Mouse (Mus musculus) kidney, postnatal 14 days (tissue): Measurements from ENCODE around the gene Gsg1l.
A peak's percentile ranks its signal among the peaks of the same experiment; 100 is the strongest.

ENCODE experiments used
- DNase-seq: peaks from one replicate; pipeline ENCODE4 v3.0.0; 2022; ENCODE audit warnings: mixed read lengths

Gene Gsg1l

DNA sequence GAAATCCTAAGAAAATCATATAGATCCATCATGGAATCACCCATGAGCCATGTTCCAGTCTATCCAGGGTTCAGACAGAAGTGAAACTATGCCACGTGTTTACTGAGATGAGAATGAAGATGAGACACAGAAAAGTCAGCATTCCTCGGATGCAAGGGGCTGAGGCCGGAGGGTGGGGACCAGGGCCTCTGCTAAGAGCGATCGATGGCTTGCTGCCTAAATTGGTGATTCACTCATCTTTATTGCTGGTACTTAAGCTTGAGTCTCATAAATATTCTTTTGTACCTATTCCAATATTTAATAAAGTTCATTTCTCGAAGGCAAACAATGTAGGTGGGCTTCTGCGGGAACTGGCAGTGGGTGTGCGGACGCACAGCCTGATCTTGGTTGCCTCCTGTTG, 105.5 kb downstream of the Gsg1l start:
- DNase-seq, result no peak

DNA sequence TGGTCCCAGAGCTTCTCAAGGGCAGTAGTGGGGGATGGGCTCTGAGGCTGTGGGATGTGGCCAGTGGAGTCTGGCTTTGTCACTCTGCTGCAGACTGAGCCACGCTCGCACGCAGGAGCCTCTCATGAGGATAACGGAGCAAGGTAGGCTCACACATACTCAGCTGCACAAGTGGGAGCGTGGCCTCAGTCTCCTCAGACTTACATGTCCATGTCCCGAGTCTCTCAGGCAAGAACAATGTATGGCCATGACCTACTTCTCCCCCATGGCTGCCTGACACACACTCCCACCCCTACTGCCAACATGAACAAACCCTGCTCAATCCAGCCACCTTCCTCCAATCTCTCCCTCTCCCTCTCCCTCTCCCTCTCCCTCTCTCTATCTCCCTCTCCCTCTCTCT, 106.8 kb downstream of the Gsg1l start:
- DNase-seq, result no peak

DNA sequence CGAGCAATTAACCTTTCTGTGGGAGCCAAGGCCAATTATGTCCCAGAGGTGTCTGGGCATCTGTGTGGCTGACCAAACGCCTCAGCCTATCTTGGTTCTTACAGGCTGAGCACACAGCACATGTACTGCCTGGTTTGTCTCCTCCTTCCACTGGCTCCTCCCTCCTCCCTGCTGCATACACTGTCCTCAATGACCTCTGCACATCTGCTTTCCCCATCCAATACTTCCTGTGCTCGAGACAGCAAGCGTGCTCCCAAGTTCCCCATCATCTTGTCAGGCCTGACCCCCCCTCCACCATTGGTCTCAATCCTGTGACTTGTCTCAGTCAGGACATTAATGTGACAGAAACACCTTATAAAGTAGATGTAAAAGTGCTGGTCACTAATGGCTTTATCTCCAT, 108.3 kb downstream of the Gsg1l start:
- no peak for DNase-seq

DNA sequence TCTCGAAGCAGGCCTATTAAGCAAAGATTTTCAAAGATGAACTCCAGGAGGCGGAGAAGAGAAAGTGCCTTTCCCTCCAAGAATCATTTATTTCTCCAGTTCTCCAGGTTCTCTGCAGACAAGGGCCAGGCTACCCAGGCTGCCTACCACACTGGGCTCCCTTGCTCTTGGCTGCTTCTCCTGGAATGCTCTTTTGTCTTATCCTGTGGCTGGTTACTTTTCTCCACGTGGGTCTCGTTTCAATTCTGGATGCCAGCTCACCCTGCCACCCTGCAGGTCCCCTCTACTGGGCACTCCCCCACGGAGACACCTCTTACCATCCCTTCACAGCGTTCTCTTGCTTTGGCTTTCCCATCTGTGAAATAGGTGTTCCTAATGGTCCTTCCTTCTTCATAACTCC, 109.4 kb downstream of the Gsg1l start:
- no peak for DNase-seq

DNA sequence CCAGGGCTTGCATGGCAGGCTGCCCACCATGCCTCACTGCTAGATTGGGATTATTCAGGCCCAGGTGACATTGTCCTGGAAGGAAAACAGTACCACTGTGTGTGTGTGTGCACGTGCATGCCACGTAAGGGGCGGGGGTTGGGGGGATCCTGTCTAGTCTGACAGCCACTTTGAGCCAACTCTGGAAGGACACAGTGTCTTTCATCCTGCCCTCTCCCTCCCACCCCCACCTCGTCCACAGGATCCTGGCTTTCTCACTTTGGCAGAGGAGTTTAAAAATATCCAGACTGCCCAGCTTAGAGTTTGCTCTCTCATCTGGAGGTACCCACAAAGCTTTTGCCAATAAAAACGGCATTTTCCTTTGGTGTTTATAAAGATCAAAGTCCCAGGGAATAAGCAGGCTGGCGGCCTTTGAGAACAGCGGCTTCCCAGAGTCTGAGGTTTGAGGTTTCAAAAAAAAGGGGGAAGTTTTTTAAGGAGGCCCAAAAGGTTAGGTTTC, 110.0 kb downstream of the Gsg1l start:
- DNase-seq, result no peak

DNA sequence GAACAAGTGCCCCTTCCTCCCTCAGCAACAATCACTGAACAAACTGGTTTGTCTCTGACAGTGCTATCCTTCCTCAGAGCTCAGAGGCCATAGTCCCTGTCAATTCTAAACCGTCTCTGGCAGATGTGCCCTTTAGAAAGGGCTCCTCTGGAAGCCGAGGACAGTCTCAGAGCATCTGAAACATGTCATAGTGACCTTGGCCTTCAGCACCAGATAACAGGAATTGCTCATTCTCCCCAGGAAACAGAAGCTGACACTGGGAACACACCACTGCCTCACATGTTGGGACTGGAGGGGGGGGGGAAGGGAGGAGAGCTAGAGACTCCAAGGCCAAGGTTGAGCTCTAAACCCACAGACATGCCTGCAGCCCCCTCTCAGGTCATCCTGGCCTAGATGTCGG, 113.1 kb downstream of the Gsg1l start:
- no peak for DNase-seq

DNA sequence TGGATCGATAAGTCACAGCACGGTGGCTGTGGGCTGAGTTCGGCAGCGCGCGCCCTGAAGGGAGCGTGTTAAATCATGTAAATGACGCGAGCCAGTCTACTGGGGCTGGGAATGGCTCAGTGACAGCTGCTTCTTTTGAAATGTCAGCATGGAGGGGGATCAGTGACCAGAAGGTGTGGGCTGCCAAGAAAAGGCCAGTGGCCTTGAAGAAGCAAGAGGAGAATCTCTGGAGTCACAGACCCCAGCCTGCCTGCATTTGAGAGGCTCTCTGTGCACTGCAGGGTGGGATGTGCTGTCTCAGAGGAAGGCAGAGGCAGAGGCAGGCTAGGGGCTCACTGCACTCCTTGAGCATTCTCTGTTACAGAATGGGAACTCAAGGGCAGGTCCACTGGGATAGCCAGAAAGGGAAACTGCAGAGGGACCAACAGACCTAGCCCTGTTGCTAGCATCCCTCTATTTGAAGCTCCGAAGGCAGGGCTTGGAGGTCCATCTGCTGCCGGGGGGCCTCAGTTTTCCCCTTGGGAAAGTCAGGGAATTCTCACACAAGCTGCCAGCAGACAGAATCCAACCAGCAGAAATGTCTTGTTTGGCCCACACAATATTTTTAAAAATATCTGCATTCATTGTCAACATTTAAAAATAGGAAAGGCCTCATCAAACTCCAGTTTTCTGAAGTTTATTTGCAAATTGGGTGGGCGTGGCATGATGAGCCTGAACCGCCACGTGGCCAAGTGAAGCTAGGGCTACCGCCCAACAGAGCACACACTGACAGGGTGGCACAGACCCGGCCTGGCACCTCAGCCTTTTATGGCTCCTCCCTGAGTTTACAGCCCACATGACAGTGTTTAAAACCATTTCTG, 115.6 kb downstream of the Gsg1l start:
- peak; percentile 23 for DNase-seq

DNA sequence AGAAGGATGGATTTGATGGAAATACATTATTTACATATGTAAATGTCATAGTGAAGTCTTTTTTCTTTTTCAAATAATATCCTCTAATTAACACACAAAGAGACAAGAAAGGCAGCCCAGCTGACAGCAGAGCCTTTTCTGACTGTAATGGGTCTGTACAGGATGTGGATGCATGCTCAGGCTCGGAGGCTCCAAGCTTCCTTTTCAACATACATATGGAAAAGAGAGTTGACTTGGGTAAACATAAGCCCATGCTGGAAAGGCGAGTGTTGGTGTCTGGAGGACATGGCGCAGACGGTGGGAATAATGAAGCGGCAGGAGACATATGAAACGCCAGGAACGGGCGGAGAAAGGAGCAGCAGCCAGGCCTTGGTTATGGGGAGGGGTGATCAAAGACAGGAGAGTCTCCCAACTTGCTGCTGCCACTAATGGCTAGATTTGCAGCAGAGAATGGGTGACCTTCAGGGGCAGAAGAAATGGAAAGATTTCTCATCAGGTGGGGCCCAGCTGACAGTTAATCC, 118.1 kb downstream of the Gsg1l start:
- DNase-seq, result no peak

DNA sequence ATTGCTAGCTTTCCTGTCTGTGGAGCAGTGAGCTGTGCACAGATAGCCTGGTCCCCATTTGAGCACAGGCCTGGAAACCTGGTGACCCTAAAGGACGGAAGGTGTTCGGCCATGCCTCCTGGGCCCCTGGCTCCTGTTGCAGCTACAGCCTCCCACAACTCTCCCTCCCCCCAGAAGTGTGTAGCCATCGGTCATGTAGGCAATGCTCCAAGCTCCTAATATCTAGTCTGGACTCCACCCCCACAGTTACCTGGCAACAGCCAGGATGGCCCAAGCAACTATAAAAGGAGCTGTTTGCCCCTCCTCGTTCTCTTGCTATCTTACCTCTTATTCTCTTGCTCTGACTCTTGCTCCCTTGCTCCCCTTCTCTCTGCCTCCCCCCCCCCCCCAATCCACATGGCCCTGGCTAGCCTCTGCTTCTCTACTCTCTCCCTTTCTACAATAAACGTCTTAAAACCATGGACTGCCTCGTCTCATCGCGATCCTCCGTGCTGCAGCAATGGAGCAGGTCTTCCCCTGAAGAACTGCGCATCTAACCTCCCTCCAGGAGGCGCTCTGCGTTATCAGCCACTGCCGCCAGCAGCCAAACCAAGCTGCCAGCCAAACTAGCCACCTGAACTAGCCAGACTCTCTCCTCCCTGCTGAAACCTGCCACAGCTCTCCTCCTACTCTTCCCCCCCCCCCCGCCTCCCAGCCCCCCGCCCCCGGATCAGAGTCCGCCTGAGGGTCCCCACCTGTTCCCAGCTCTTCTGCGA, 122.7 kb downstream of the Gsg1l start:
- DNase-seq, result no peak

DNA sequence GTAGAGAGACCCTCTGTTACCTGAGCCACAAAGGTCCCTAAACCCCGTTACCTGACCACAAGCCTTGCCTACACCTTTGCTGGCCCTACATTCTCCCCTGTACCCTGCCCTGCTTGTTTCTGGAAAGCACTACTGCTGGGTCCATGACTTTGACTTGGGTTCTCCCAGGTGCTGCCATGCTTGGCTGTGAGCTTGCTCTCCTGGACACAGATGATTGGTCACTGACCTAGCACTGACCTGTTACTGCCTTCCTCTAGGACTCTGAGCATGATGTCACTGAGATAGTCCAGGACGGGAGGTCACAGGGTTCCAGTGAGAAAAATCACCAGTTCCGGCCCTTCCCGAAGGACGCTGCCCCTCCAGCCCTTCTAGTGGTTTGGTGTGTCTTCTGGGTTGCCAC, 123.4 kb downstream of the Gsg1l start:
- peak; percentile 15 for DNase-seq

DNA sequence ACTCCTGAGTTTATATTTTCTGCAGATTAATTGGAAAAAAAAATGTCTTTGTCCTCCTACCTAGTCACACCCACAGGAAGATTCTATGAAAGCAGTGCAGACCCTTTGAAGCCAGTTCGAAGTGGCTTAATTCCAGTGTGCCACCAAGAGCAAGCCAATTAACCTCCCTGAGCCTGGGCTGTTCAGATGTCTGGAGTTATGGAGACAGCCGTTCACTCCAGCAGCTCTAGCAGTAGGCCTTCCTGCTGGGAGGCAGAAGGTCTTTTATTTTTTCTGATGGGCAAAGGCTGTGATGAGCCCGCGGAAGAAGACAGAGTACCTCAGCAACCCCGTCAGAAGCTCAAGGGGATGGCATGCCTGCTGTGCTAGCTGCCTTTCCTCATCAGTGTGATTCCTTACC, 127.2 kb downstream of the Gsg1l start:
- DNase-seq, result no peak

DNA sequence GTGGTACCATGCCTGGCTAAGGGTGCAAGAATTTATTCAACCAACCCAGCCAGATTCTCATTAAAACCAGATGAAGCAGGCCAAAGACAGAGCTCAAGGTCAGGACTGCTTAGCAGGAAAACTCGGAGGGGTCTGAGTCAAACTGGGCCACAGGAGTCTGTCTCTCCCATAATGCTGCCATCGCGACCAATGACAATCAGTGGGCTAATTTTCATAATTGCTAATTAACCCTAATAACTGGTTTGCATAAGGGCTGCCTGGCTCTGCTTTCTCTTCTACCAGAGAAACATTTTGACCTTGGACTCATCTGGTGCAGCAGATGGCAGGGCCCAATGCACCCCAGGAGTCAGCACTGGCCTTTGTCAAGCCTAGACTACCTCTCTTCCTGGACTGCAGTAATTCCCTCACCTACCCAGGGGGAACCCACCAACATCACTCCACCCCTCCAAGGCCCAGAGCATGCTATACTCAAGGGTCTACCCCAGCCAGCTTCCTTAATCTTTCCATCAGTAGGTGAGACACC, 127.8 kb downstream of the Gsg1l start:
- DNase-seq, result no peak

DNA sequence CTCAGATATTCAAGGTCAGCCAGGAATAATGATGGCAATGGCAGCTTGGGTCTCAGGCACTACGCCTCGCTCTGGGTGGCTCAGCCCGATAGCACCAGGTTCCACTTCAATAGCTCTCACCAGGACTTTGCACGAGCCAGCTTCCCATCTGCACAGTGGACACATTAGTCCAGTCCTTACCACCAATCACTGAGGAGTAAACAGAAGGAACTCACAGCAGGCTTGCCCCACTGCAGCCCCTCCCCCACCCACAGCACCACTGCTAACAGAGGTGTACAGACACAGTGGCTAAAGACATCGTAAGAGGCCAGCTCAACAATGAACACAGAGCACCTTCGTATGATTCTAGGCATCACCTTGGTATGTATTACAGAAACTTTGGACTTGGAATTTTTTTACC, 128.4 kb downstream of the Gsg1l start:
- DNase-seq, result no peak

DNA sequence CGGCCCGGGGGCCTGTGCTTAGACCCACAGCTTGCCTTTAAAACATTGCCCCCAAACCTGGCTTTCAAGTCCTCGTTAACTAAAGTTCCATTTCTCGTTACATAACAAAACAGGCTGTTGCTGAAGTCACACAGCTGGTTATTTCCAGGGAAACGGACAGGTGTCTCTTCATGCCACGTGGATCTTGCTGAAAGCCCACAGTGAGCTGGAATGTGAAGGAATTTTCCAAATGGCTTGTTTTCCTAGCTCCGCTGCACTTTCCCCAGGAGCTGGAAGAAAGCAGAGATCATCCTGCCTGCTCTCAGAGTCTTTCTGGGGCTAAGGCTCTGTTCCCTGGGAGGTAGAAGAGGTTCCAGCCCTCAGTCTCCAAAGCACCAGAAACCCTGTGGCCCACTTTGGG, 130.3 kb downstream of the Gsg1l start:
- DNase-seq, result peak; percentile 16

DNA sequence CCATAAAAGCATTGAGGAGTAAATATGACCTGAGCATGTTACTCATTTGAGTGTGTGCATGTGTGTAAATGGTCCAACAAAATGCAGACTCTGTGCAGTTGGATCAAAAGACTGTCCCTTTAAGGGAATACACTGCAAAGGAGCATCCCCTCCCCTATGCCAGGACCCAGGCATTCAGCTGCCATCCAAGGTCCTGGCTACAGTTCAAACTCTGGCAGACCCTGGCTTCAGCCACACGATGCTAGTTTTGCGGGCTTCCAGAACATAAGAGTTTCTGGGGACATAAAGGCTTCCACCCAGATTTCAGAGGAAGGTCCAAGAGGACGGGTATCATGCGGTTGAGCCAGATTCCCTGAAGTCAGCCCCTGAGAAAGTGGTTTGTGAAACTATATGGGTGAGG, 133.2 kb downstream of the Gsg1l start:
- no peak for DNase-seq

DNA sequence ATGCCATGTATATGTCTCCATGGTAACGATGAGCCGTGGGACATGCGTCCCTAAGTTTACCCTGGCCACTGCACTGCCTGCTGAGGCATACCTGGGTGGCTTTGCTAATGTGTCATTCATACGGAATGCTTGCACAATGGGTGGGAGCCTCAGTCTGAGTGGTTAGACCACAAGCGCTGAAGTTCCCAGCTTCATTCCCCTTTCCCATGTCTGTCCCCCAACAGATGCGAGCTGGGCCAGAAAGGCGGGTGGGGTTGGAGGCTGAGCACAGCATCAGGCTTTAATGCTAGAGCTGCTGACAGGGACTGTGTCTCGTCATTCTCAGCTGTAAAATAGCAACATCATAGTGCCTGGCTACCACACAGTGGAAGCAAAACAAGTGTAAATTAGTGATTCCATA, 136.3 kb downstream of the Gsg1l start:
- no peak for DNase-seq

DNA sequence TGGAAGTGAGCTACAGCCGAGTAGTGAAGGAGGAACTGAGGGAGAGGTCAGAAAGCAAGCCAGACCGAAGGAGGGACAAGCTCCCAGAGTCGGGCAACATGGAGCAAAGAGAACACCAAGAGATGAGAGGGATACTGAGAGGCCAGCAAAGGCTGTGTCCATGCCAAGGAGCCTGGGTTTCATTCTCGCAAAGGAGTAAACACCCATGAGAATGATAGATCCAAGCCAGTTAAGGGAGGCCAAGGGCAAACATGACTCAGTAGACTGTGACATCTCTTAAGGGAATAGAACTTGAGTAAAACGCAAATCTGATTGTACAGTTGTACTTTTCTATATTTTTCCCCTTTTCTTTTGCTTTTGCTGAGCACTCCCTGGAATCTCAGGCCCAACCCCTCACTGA, 137.6 kb downstream of the Gsg1l start:
- DNase-seq, result no peak

DNA sequence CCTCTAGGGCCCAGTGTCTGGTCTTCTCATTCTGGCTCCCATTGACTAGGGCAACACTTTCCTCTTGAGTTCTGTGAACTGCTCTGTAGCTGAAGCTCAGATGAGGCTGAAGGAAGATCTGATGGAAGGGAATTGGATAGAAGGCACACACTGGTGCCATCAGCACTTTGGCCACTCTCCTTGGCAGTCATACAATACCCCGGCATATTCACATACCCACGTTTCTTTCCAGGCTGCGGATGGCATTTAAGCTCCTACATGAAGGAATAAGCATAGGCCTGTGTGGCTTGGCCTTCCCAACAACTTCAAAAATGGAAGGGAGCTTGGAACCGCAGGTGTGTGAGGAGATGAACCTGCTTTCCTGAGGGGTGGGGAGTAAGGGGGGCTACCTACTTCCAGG, 138.7 kb downstream of the Gsg1l start:
- no peak for DNase-seq

DNA sequence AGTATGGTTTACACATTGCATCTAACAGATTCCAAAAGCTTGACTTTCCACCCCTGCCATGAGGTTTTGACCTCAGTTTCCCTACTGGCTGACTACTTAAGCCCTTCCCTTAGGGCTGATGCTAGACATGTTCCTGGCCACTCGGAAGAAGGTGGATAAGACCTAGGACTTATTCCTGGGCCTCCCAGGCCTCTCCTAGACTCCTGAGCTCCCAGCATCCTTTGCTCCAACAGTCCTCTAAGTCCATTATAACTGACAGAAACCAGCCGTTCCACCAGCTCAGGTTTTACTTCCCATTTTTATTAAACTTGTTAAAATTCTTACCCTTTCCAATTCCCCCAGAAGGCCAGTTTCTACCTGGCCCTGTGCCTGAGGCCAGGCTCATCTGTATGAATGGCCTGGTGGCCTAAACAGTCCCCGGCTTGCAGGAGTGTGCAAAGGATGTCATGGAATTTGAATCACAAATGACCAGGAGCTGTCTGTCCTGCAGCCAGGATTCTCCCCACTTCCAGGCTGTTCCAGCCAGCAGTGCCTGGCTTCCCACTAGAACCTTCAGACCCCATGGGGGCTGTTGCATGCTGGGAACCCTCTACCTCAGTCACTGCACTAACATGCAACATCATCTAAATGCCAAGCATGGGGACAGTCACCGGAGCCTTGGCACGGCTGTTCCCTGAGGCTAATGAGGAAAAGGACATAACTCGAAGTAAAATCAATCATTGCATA, 139.7 kb downstream of the Gsg1l start:
- DNase-seq, result no peak

DNA sequence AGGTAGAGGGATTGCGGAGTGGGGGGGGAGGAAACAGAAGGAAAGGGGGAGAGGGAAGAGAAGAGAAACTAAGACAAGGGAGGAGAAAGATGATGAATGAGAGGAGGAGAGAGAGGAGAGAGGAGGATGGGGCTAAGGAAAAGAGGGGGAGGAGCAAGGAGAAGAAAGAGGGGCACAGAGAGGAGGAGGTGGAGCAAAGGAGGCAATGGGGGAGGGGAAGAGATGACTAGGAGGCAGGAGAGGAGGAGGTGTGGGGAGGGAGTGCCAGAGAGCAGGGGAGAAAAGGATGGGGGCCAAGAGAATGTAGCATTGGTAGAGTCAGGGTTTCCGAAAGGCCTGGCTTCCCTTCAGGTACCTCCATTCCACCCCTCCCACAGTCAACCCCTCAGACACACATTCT, 147.9 kb downstream of the Gsg1l start:
- no peak for DNase-seq

DNA sequence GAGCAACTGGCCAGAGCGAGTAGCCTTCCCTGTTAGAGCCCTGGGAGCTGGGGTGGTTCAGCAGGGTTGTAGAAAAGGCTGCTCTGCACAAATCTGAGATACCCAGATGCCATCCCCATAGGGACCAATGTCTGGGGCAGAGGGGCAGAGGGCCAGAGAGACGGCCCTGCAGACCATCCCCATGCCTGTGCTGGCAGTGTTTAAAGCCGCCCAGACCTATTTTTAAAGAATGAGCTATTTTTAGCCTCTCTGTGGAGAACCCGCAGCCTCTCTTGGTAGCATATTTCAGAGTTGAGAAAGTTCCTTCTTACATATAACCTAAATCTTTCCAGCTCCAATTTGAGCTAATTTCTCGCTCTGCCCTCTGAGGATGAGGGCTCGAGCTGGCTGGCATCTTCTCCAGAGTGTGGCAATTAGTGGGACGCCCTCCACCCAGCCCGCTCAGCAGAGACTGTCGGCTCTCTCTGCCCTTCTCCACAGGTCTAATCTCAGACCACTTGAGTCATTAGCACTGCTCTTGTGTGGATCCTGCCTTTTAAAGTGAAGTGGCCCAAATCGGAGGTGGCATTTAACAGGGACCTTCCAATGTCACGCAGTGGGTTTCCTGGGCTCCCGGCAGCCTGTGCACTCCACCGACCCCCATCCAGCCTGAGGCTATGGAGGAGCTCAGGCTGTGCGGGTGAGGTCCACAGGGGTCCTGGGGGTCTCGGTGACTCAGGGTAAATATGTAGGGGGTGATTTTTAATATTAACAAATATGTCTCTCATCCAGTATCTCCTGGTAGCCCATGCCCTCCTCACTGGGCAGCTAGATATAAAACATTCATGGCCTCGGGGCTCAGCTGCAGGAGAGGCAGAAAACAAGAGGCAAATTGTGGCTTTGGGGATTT, 148.6 kb downstream of the Gsg1l start:
- DNase-seq, result no peak

DNA sequence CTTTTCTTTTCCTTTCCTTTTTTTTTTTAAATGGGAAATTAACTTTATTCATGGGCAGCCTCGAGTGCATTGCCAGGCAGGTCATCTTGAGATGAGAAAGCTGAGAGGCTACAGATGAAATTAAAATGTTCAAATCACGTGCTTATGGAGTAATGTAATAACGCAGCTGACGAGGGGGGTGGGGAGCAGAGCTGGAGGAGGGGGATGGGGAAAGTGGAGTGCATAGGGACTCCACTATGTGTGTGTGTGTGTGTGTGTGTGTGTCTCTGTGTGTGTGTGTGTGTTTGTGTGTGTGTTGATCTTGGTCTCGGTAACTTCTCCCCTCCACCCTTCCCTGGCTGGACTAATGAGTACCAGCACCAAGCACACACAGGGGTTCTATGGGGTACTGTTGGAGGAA, 150.6 kb downstream of the Gsg1l start:
- DNase-seq, result no peak
